Mouse (Mus musculus): ENCODE measurements around the gene Il24.

DNA sequence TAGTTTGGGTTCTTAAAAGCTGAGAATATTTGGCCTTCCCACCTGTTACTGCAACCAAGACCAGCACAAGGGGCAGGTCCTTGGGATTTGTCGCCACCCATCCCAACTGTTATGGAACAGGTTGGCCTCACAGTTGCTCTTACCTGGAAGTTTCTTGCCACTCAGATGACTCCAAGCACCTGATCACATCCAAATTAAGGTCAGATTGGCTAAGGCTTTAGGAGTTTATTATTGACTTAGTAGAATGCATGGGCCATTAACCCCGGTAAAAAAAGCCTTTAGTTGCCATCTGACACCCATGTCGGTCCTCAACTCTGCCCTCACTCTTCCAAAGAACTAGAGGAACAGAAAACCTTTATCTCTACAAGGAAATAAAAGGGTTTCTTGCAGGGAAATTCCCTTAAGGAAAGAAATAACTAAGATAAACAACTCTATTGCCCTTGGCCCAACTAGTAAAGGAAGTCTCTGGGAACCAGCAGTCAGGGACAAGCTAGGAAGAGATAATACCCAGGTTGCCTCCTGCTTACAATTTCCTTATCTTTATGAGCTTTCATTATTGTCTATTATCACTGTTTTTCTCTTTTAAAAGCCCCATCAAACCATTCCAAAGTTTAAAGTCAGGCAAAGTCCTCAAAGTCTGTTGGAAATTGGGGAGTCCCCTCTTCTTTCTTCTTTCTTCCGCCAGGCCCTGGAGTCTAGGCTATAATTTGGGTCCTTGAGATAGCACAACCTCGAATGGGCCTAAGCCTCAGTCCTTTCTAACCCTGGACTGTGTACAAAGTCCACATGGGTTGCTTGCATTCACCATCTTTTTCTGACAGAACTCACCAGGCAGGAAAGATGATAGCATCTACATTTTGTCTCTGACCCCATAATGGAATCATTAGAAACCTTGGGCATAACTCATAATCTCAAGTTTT is 54.8 kb downstream of the Il24 start:
- TF ChIP-seq CTCF (IDR thresholded peaks at IDR 0.05; ENCODE audit: low read depth, low read length) (no peak), POLR2A (IDR thresholded peaks at IDR 0.05; ENCODE audit: insufficient read depth, low read length) (no peak)

All from ES-Bruce4 (cell line).